In genomic region chr10:94639281-94639680, GRCm38 (mm10) we compare ENCODE assay signal across 19 mouse cellular contexts. TPM values are rescaled to one million over a fixed set of nuclear protein-coding genes. Genes with fewer than 3 reads are reported as not detected.
DNase-seq lines count a peak whose midpoint lies in the region; ATAC-seq and TF ChIP-seq lines count a peak whose summit lies in the region.
"Had no signal": no experiment of that assay in that cellular context is flagged by ENCODE, and none has a peak within 500 bp of the region (broad histone marks: within the 10 kb centered on the region; RNA-seq: fewer than 3 reads in every experiment).

No protein-coding gene starts in this region.

- H3K4me1 ChIP-seq in CH12.LX (ENCODE audit: control insufficient read depth in 1 of 2, insufficient read depth in 2 of 2), result peaks cover 2 to 5% of the 10 kb centered on the region in 2 experiments; a peak in 2 of 4 replicates
- H3K4me1 ChIP-seq: forebrain, embryonic 10.5 days; heart, embryonic 15.5 days; hindbrain, embryonic 10.5 days had no signal

- no peak overlapping the region for H3K9ac ChIP-seq in CH12.LX (ENCODE audit: insufficient read depth, low read depth)
- H3K9ac ChIP-seq: heart, embryonic 15.5 days; liver, postnatal 0 days had no signal

- no peaks in the 10 kb centered on the region for H3K36me3 ChIP-seq in CH12.LX (replicated peaks in 1 of 2; ENCODE audit: control insufficient read depth in 1 of 2, insufficient read depth in 1 of 2, low read length in 1 of 2)
- H3K36me3 ChIP-seq: forebrain, embryonic 10.5 days; heart, embryonic 15.5 days; hindbrain, embryonic 10.5 days had no signal

- DNase-seq in 416B (ENCODE audit: low read depth), result peak; percentile 76
- peak; percentile 26 for DNase-seq in CH12.LX (ENCODE audit: extremely low read depth)
- no peak for DNase-seq in spleen, adult 12 weeks (ENCODE audit: low spot score)
- DNase-seq in layer of hippocampus, postnatal 14 days (ENCODE audit: low spot score in 2 of 2), result no peak
- no peak for DNase-seq in T-cell, adult 2 months (ENCODE audit: low spot score)
- DNase-seq in left cerebral cortex, adult 2 months (ENCODE audit: extremely low spot score in 1 of 2, low spot score in 2 of 2), result no peak
- DNase-seq: adrenal gland, postnatal 36 days; cerebellum, adult 11-12 months; cerebellum, postnatal 10 days; kidney, adult 11 months; kidney, postnatal 4 days; liver, postnatal 0 days had no signal

- H3K9me3 ChIP-seq in CH12.LX (replicated peaks; ENCODE audit: low read length), result no peaks in the 10 kb centered on the region
- H3K9me3 ChIP-seq: forebrain, embryonic 10.5 days; heart, embryonic 15.5 days; hindbrain, embryonic 10.5 days had no signal

- intact Hi-C loops in left cerebral cortex, adult 2 months (cut with DNase I), result no loop called here

- no peak for TF ChIP-seq RAD21 in CH12.LX (IDR thresholded peaks at IDR 0.05; ENCODE audit: low read depth, low read length)

- H3K4me2 ChIP-seq in CH12.LX (ENCODE audit: insufficient read depth, low read depth, poor library complexity, severe bottlenecking), result no peak overlapping the region
- H3K4me2 ChIP-seq: heart, embryonic 15.5 days had no signal

- TF ChIP-seq POLR2A in CH12.LX (IDR thresholded peaks at IDR 0.05; ENCODE audit: low read depth, low read length), result no peak

- peak; percentile 91 for ATAC-seq in granulocyte monocyte progenitor cell, adult 5-6 weeks (replicated peaks; ENCODE audit: poor library complexity, severe bottlenecking)
- ATAC-seq in megakaryocyte progenitor cell, adult 5-6 weeks (replicated peaks; ENCODE audit: poor library complexity), result peak; percentile 92
- ATAC-seq: hindbrain, postnatal 0 days; liver, postnatal 0 days; lung, postnatal 0 days had no signal

- dilution Hi-C loops in CH12.LX (cut with MboI; ENCODE audit: extremely low pct_ligation_motif_present, extremely low pct_unique_long_range_greater_than_20kb, low sequenced_read_pairs), result no loop called here

- in situ Hi-C loops in CH12.LX (cut with MboI; ENCODE audit: low pct_ligation_motif_present, low pct_unique_long_range_greater_than_20kb, low sequenced_read_pairs), result no loop called here

- no peak overlapping the region for H3K4me3 ChIP-seq in CH12.LX (replicated peaks in 1 of 3; ENCODE audit: low read depth in 2 of 3, low read length in 2 of 3, poor library complexity in 1 of 3)
- H3K4me3 ChIP-seq in left cerebral cortex, adult 2 months, result no peak overlapping the region
- H3K4me3 ChIP-seq: forebrain, embryonic 10.5 days; heart, embryonic 15.5 days; hindbrain, embryonic 10.5 days had no signal

- no peaks in the 10 kb centered on the region for H3K27me3 ChIP-seq in CH12.LX (replicated peaks)
- H3K27me3 ChIP-seq: heart, embryonic 15.5 days had no signal

- no peak overlapping the region for H3K27ac ChIP-seq in CH12.LX (ENCODE audit: insufficient read depth, low read depth)
- H3K27ac ChIP-seq in left cerebral cortex, adult 2 months, result no peak overlapping the region
- H3K27ac ChIP-seq: forebrain, embryonic 10.5 days; heart, embryonic 15.5 days; hindbrain, embryonic 10.5 days; hindbrain, postnatal 0 days had no signal

- H3K79me2 ChIP-seq in CH12.LX (replicated peaks; ENCODE audit: control insufficient read depth, extremely low read depth, insufficient read depth, poor library complexity, severe bottlenecking), result no peaks in the 10 kb centered on the region

- TF ChIP-seq EP300 in CH12.LX (IDR thresholded peaks at IDR 0.05; ENCODE audit: low read length), result no peak

- TF ChIP-seq CTCF in CH12.LX (conservative IDR thresholded peaks at IDR 0.05 in 1 of 2, IDR thresholded peaks at IDR 0.05 in 1 of 2; ENCODE audit: low read depth in 2 of 2, low read length in 2 of 2), result no peak
- TF ChIP-seq CTCF in left cerebral cortex, adult 2 months (IDR thresholded peaks at IDR 0.05), result no peak

TF ChIP-seq in CH12.LX, 34 proteins besides CTCF, POLR2A, EP300 and RAD21:
- TF ChIP-seq MAZ (IDR thresholded peaks at IDR 0.05; ENCODE audit: low read depth, low read length) (no peak), TCF12 (IDR thresholded peaks at IDR 0.05; ENCODE audit: low read depth, low read length) (no peak), ZKSCAN1 (IDR thresholded peaks at IDR 0.05; ENCODE audit: borderline replicate concordance, low read depth, low read length) (no peak), E2F4 (IDR thresholded peaks at IDR 0.05; ENCODE audit: insufficient replicate concordance, low read depth, low read length) (no peak), JUND (conservative IDR thresholded peaks at IDR 0.05; ENCODE audit: low read depth, low read length) (no peak), JUN (IDR thresholded peaks at IDR 0.05; ENCODE audit: insufficient read depth, low read depth, low read length) (no peak), CHD1 (IDR thresholded peaks at IDR 0.05; ENCODE audit: low read depth, low read length) (no peak), MAFK (IDR thresholded peaks at IDR 0.05; ENCODE audit: insufficient replicate concordance, low read length) (no peak), MXI1 (IDR thresholded peaks at IDR 0.05; ENCODE audit: low read depth, low read length) (no peak), ZC3H11A (IDR thresholded peaks at IDR 0.05; ENCODE audit: low read depth, low read length) (no peak), TBP (conservative IDR thresholded peaks at IDR 0.05; ENCODE audit: low read depth, low read length) (no peak), MEF2A (IDR thresholded peaks at IDR 0.05; ENCODE audit: borderline replicate concordance, low read depth, low read length) (no peak), USF1 (IDR thresholded peaks at IDR 0.05; ENCODE audit: low read depth, low read length) (no peak), MYC (IDR thresholded peaks at IDR 0.05; ENCODE audit: low read depth, low read length) (no peak), USF2 (conservative IDR thresholded peaks at IDR 0.05; ENCODE audit: low read depth, low read length) (no peak), PAX5 (IDR thresholded peaks at IDR 0.05; ENCODE audit: low read length) (no peak)

RNA-seq across cellular contexts. Expression of gene Cep83, which starts 49.2 kb away (rescaled TPM):
- total RNA-seq in CH12.LX (2012; rRNA removed) (17.7 and 20.6 TPM in 2 replicates), CH12.LX (2014; rRNA removed) (32.1 and 39.4 TPM in 2 replicates)
- 44.0 and 46.9 TPM in 2 replicates for polyA plus RNA-seq in CH12.LX (2012; ENCODE audit: insufficient read length, low read depth)
- total RNA-seq in granulocyte monocyte progenitor cell, adult 5-6 weeks (2014; fragmentation: Nextera tagmentation), result 56.5 and 57.9 TPM in 2 replicates
- 81.0 and 89.1 TPM in 2 replicates for total RNA-seq in granulocyte monocyte progenitor cell, adult 5-6 weeks (2017)
- 67.1 and 67.2 TPM in 2 replicates for total RNA-seq in megakaryocyte progenitor cell, adult 5-6 weeks (2015)
- total RNA-seq in megakaryocyte progenitor cell, adult 5-6 weeks (2017), result 70.5 and 87.7 TPM in 2 replicates
- total RNA-seq in layer of hippocampus, postnatal 14 days (2021), result 10 to 100 TPM; 32.3 to 35.1 TPM
- total RNA-seq in left cerebral cortex, adult 2 months (2021), result 10 to 100 TPM; 42.0 to 44.3 TPM

Comparison
In these comparisons a context has a peak if more than half of its experiments do, and no peak if none do; other contexts are left out.
1. DNase-seq: peak in 416B (single experiment) and CH12.LX (single experiment); none in spleen, adult 12 weeks (single experiment), layer of hippocampus, postnatal 14 days (0 of 2), T-cell, adult 2 months (single experiment) and left cerebral cortex, adult 2 months (0 of 2).